Mouse (Mus musculus): ENCODE data around the gene C1rl. TPM values are rescaled to one million over a fixed set of nuclear protein-coding genes. Genes with fewer than 3 reads are reported as not detected.
"Not testable (repeated sequence)": the region's sequence is repeated elsewhere in the genome, so short reads cannot be mapped to it uniquely, and the experiment has no call there.

The C1rl gene
- polyA plus RNA-seq, 1 experiment from 2014 or later: 0.42 TPM

DNA sequence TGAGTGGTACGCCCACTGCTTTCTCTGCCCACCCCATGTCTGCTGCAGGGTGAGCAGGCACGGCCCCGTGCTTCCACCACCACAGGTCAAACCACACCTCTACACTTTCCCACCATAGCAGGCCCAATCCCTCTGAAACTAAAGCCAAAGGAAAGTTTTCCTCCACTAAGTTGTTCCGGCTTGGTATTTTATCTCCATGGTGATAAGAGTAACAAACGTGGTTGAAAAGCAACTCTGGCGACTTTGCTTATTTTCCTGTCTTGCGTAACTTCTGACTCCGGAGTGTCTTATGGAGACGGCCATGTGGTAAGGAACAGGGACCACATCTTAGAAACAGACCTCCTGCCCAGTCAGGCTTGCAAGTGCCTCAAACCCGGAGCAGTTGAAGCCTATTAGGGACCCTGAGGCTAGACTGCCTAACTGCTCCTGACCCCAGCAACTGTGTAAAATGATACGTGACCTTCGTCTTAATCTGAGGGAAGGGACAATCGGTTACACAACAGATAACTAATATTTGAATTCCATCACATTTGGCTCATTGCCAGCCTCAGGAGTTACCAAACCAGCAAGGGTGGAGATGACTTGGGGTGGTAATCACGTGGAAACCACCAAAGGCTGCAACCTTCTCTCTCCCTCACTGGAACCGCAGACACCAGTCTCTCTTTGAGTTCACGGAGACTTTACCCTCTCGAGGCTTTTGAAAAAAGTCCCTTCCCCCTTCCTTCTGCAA lies 14.8 kb upstream of the C1rl start:
- ATAC-seq (replicated peaks; ENCODE audit: extremely low read depth, insufficient read depth, low FRiP score): no peak; the same call in 1 of the 2 replicates
- H3K27ac ChIP-seq (ENCODE audit: low read length): no peak overlapping the region
- no peaks in the 10 kb centered on the region for H3K36me3 ChIP-seq (ENCODE audit: control insufficient read depth, insufficient read depth)
- H3K27me3 ChIP-seq (ENCODE audit: control insufficient read depth, insufficient read depth, low read length): no peaks in the 10 kb centered on the region
- H3K4me3 ChIP-seq (ENCODE audit: low read length): no peak overlapping the region
- no peaks in the 10 kb centered on the region for H3K9me3 ChIP-seq (replicated peaks; ENCODE audit: control insufficient read depth, low read length)
- H3K4me2 ChIP-seq (ENCODE audit: low read depth, low read length): no peak overlapping the region
- no peak overlapping the region for H3K9ac ChIP-seq (ENCODE audit: low read length)
- 43% methylated on average over 17 of the region's 17 CpGs for WGBS
- 0 out of 2 replicates have a peak, but pooled peaks cover 4% of the 10 kb centered on the region for H3K4me1 ChIP-seq (ENCODE audit: control insufficient read depth, insufficient read depth, low read length)

DNA sequence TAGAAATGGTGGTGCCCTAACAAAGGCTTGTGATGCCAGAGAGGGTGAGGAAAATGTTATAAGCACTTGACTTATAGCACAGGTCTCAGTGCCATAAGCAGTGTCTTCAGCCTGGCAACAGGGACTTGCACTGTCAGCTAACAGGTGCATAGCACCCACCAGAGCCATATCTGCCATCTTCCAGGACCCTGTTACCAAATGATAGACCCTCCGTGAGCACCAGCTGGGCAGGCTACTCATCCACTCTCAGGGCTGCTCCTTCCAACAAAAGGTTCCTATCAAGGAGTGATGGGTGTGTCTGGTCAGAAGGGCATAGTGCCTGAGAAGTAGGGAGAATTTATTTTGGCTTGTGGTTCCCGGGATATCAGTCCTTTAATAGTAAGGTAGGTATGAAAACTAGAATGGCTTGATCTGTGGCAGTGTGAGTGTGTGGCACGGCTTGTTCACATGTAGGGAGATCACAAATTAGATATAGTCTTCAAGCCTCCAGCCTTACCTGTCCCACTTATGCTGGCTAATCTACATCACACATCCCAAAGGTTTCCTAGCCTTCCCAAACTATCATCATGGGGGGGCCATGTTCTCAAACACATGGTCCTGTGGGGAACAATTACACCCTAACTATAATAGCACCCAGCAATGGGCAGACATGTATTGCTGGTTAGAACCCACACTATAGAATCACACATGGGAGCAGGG lies 13.9 kb upstream of the C1rl start:
- H3K4me2 ChIP-seq (ENCODE audit: low read depth, low read length): no peak overlapping the region
- no peak for ATAC-seq (replicated peaks; ENCODE audit: extremely low read depth, insufficient read depth, low FRiP score)
- no peaks in the 10 kb centered on the region for H3K36me3 ChIP-seq (ENCODE audit: control insufficient read depth, insufficient read depth)
- no peak overlapping the region for H3K27ac ChIP-seq (ENCODE audit: low read length)
- H3K9ac ChIP-seq (ENCODE audit: low read length): no peak overlapping the region
- 85% methylated on average over 3 of the region's 3 CpGs for WGBS
- H3K4me1 ChIP-seq (ENCODE audit: control insufficient read depth, insufficient read depth, low read length): 0 out of 2 replicates have a peak, but pooled peaks cover 4% of the 10 kb centered on the region
- H3K27me3 ChIP-seq (ENCODE audit: control insufficient read depth, insufficient read depth, low read length): no peaks in the 10 kb centered on the region
- no peaks in the 10 kb centered on the region for H3K9me3 ChIP-seq (replicated peaks; ENCODE audit: control insufficient read depth, low read length)
- H3K4me3 ChIP-seq (ENCODE audit: low read length): no peak overlapping the region

DNA sequence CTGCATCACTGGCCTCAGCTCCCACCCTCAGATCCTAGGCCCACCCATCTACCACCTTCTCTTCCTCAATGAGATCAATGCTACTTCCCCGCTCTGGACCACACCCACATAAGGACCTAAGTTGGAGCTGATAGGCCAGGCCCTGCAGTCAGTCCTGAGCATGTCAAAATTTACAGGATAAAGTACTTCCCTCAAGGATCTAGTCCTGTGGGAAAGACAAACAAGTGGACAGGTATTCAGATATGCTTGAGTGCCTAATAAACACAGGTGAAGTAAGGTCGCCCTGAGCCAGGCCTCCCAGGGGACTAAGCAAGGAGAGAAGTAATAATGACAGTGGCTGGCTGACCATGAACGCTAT lies 13.4 kb upstream of the C1rl start:
- Histone ChIP-seq H3K4me2 (ENCODE audit: low read depth, low read length) (no peak overlapping the region), H3K4me3 (ENCODE audit: low read length) (no peak overlapping the region), H3K27ac (ENCODE audit: low read length) (no peak overlapping the region), H3K9me3 (replicated peaks; ENCODE audit: control insufficient read depth, low read length) (no peaks in the 10 kb centered on the region), H3K27me3 (ENCODE audit: control insufficient read depth, insufficient read depth, low read length) (no peaks in the 10 kb centered on the region; the same call in 1 of the 2 replicates), H3K9ac (ENCODE audit: low read length) (no peak overlapping the region), H3K4me1 (ENCODE audit: control insufficient read depth, insufficient read depth, low read length) (0 out of 2 replicates have a peak, but pooled peaks cover 4% of the 10 kb centered on the region), H3K36me3 (ENCODE audit: control insufficient read depth, insufficient read depth) (no peaks in the 10 kb centered on the region)
- WGBS: 84% methylated on average over 3 of the region's 3 CpGs
- no peak for ATAC-seq (replicated peaks; ENCODE audit: extremely low read depth, insufficient read depth, low FRiP score)

DNA sequence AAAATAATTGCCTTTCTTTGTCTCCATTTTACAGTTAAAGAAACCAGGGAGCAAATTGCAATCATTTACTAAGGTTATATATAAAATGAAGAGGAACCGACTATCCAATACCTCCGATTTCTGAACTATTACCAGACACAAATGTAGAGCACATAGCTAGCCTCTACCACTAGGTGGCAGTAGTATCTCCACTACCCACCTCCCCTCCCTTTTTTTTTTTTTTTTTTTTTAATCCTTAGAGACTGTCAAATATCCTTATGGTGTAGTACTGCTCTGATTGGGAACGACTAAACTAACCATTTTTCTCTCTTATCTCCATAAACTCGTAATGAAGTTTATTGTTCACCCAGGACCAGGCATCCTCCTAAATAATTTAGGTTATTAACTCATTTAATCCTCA lies 12.6 kb upstream of the C1rl start:
- Histone ChIP-seq H3K4me3 (ENCODE audit: low read length) (no peak overlapping the region), H3K4me1 (ENCODE audit: control insufficient read depth, insufficient read depth, low read length) (0 out of 2 replicates have a peak, but pooled peaks cover 4% of the 10 kb centered on the region), H3K4me2 (ENCODE audit: low read depth, low read length) (no peak overlapping the region), H3K27ac (ENCODE audit: low read length) (no peak overlapping the region), H3K27me3 (ENCODE audit: control insufficient read depth, insufficient read depth, low read length) (no peaks in the 10 kb centered on the region; the same call in 1 of the 2 replicates), H3K36me3 (ENCODE audit: control insufficient read depth, insufficient read depth) (no peaks in the 10 kb centered on the region), H3K9me3 (replicated peaks; ENCODE audit: control insufficient read depth, low read length) (no peaks in the 10 kb centered on the region), H3K9ac (ENCODE audit: low read length) (no peak overlapping the region)
- 54% methylated on average over 4 of the region's 4 CpGs for WGBS
- no peak for ATAC-seq (replicated peaks; ENCODE audit: extremely low read depth, insufficient read depth, low FRiP score)

DNA sequence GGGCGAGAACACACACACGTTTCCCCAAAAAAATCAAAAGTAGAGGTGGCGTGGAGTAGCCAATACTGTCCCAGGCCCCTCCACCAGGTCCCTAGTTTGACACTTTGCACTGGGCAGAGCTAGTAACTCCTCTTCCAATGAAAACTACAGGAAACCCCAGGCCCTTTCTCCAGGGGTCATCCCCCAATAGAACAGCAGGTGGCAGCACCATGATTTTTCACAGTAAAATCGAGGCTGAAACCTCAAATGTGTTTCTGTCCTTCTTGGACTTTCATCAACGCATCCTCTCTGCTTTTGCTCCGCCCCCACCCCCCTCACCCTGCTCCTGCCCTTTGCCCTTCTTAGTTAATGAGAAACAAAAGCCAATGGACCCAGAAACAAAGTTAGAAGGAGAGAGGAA lies 11.3 kb upstream of the C1rl start:
- Histone ChIP-seq H3K36me3 (ENCODE audit: control insufficient read depth, insufficient read depth) (no peaks in the 10 kb centered on the region), H3K27ac (ENCODE audit: low read length) (no peak overlapping the region), H3K4me2 (ENCODE audit: low read depth, low read length) (no peak overlapping the region), H3K27me3 (ENCODE audit: control insufficient read depth, insufficient read depth, low read length) (no peaks in the 10 kb centered on the region; the same call in 1 of the 2 replicates), H3K9me3 (replicated peaks; ENCODE audit: control insufficient read depth, low read length) (no peaks in the 10 kb centered on the region), H3K4me1 (ENCODE audit: control insufficient read depth, insufficient read depth, low read length) (0 out of 2 replicates have a peak, but pooled peaks cover 4% of the 10 kb centered on the region), H3K4me3 (ENCODE audit: low read length) (no peak overlapping the region), H3K9ac (ENCODE audit: low read length) (no peak overlapping the region)
- ATAC-seq (replicated peaks; ENCODE audit: extremely low read depth, insufficient read depth, low FRiP score): no peak
- 27% methylated on average over 6 of the region's 6 CpGs for WGBS

DNA sequence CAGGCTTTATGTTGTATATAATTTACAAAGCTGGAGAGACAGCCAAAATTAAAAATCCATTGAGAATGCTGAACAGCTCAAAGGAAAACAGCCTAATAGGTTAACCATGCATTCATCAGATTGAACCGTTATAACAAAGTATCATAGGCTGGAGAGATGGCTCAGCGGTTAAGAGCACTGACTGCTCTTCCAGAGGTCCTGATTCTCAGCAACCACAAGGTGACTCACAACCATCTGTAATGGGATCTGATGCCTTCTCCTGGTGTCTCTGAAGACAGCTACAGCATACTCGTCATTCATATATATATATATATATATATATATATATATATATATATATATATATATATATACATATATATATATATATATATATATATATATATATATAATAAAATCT lies 9.1 kb upstream of the C1rl start:
- ATAC-seq (replicated peaks; ENCODE audit: extremely low read depth, insufficient read depth, low FRiP score); H3K27me3 ChIP-seq (ENCODE audit: control insufficient read depth, insufficient read depth, low read length); H3K36me3 ChIP-seq (ENCODE audit: control insufficient read depth, insufficient read depth); H3K27ac ChIP-seq (ENCODE audit: low read length); H3K9me3 ChIP-seq (replicated peaks; ENCODE audit: control insufficient read depth, low read length); H3K4me2 ChIP-seq (ENCODE audit: low read depth, low read length); H3K9ac ChIP-seq (ENCODE audit: low read length); H3K4me3 ChIP-seq (ENCODE audit: low read length); H3K4me1 ChIP-seq (ENCODE audit: control insufficient read depth, insufficient read depth, low read length): not testable (repeated sequence)
- 79% methylated on average over 3 of the region's 3 CpGs for WGBS

DNA sequence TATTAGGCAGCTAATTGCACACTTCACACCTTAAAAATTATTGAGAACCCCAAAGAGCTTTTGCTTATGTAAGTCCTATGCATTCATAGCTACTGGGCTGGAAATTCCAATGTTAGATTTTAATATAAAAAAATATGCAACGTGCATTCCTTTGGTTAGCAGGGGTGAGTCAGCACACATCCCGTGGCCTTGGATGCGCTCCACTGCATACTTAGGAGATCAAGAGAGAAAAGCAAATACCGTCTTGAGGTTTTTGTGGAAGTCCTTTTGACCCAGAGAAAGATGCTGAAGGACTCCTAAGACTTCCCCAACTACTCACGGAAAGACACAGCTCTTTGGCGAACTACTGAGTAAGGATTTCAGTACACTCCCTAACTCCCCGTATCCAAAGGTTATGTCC lies 8.1 kb upstream of the C1rl start:
- H3K27ac ChIP-seq (ENCODE audit: low read length): no peak overlapping the region
- H3K9ac ChIP-seq (ENCODE audit: low read length): no peak overlapping the region
- no peak overlapping the region for H3K4me2 ChIP-seq (ENCODE audit: low read depth, low read length)
- H3K4me1 ChIP-seq (ENCODE audit: control insufficient read depth, insufficient read depth, low read length): no peaks in the 10 kb centered on the region
- H3K4me3 ChIP-seq (ENCODE audit: low read length): no peak overlapping the region
- H3K9me3 ChIP-seq (replicated peaks; ENCODE audit: control insufficient read depth, low read length): no peaks in the 10 kb centered on the region
- no peaks in the 10 kb centered on the region; the same call in 1 of the 2 replicates for H3K27me3 ChIP-seq (ENCODE audit: control insufficient read depth, insufficient read depth, low read length)
- no peaks in the 10 kb centered on the region for H3K36me3 ChIP-seq (ENCODE audit: control insufficient read depth, insufficient read depth)
- ATAC-seq (replicated peaks; ENCODE audit: extremely low read depth, insufficient read depth, low FRiP score): no peak
- 85% methylated on average over 7 of the region's 7 CpGs for WGBS

DNA sequence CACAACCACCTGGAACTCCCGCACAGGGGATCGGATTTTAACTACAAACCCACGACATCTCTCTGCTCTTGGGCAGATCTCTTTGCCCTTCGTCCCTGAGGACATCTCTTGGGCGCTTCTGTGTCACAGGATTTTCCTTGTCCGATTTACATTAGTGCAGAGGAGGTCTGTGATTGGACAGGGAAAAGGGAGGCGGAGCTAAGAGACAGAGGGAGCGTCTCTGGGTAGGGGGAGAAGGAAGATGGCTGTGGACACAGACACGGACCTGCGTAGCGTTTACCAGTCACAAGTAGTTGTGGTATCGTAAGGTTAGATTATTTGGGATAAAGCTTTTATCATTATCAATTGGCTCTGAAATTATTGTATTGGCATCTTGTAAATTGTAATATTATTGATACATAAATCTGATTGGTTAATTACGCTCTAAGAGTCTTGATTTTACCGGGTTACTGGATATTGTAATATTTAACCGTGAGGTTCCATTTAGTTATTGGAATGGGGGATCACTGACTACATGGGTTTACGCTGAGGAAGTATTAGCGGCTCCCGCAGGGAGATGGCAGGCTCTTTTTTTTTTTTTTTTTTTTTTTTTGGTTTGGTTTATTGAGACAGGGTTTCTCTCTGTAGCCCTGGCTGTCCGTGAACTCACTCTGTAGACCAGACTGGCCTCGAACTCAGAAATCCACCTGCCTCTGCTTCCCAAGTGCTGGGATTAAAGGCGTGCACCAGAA lies 7.3 kb upstream of the C1rl start:
- no peak for ATAC-seq (replicated peaks; ENCODE audit: extremely low read depth, insufficient read depth, low FRiP score)
- H3K27ac ChIP-seq (ENCODE audit: low read length): no peak overlapping the region
- WGBS: 29% methylated on average over 21 of the region's 21 CpGs

DNA sequence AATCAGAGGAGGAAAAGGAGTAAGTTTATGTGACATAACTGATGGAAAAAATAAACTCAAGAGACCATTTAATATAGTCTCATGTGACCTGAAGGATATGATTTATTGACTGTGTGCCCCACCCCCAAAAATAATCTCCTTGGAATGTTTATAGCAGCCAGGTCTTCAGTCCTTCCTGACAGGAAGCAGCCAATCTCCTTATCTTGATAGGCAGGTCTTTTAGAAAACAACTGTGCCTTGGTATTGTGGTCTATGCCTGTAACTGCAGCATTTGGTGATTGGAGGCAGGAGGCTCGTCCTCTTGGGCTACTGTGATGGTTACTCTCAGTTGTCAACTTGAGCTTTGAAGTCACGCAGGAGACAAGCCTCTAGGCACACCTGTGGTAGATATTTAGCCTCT lies 5.4 kb upstream of the C1rl start:
- no peak for ATAC-seq (replicated peaks; ENCODE audit: extremely low read depth, insufficient read depth, low FRiP score)
- H3K27ac ChIP-seq (ENCODE audit: low read length): no peak overlapping the region
- 45% methylated on average over 2 of the region's 2 CpGs for WGBS
- no peak overlapping the region for H3K4me3 ChIP-seq (ENCODE audit: low read length)
- no peak overlapping the region for H3K9ac ChIP-seq (ENCODE audit: low read length)
- no peaks in the 10 kb centered on the region for H3K4me1 ChIP-seq (ENCODE audit: control insufficient read depth, insufficient read depth, low read length)
- no peaks in the 10 kb centered on the region for H3K36me3 ChIP-seq (ENCODE audit: control insufficient read depth, insufficient read depth)
- H3K4me2 ChIP-seq (ENCODE audit: low read depth, low read length): no peak overlapping the region
- no peaks in the 10 kb centered on the region for H3K9me3 ChIP-seq (replicated peaks; ENCODE audit: control insufficient read depth, low read length)
- H3K27me3 ChIP-seq (ENCODE audit: control insufficient read depth, insufficient read depth, low read length): no peaks in the 10 kb centered on the region; the same call in 1 of the 2 replicates

More for the DNA sequence above, 7.3 kb upstream of the C1rl start:
- Histone ChIP-seq H3K9ac (ENCODE audit: low read length) (no peak overlapping the region), H3K4me1 (ENCODE audit: control insufficient read depth, insufficient read depth, low read length) (no peaks in the 10 kb centered on the region), H3K36me3 (ENCODE audit: control insufficient read depth, insufficient read depth) (no peaks in the 10 kb centered on the region), H3K4me2 (ENCODE audit: low read depth, low read length) (peak overlapping the region; percentile 48), H3K9me3 (replicated peaks; ENCODE audit: control insufficient read depth, low read length) (no peaks in the 10 kb centered on the region), H3K4me3 (ENCODE audit: low read length) (peak overlapping the region; percentile 13; the same call in 1 of the 2 replicates), H3K27me3 (ENCODE audit: control insufficient read depth, insufficient read depth, low read length) (no peaks in the 10 kb centered on the region; the same call in 1 of the 2 replicates)
